Mouse (Mus musculus) testis, adult 2 months (tissue): ENCODE measurements around the gene Tfeb.

Experiments
- CTCF ChIP-seq: fragments of 200-500 bp; IDR thresholded peaks from 2 replicates; pipeline ENCODE4 v1.5.1; 2012; ENCODE audit warnings: low read depth, mild to moderate bottlenecking, inconsistent platforms, low read length, moderate library complexity; ENCODE audit not compliant: control insufficient read depth, insufficient read depth, insufficient replicate concordance
- POLR2A ChIP-seq: fragments of 200-500 bp; IDR thresholded peaks from 2 replicates; pipeline ENCODE4 v1.6.1; 2012; ENCODE audit warnings: low read depth, mild to moderate bottlenecking, inconsistent platforms, low read length, moderate library complexity; ENCODE audit not compliant: control insufficient read depth

- TF ChIP-seq CTCF, result no peak
- TF ChIP-seq POLR2A, result no peak
Measured at GRCm38 (mm10) chr17:47831161-47831560, 94.3 kb downstream of the Tfeb start.
